Mouse (Mus musculus) ES-E14 (cell line): Measurements from ENCODE around the gene Ddx52. TPM values are rescaled to one million over a fixed set of nuclear protein-coding genes. Genes with fewer than 3 reads are reported as not detected.

Experiments used
- DNase-seq: peaks from one replicate; pipeline ENCODE4 v3.0.0-alpha.2; 2013; ENCODE audit warnings: low read depth, low spot score
- H3K27ac ChIP-seq: 2 replicates; pipeline ENCODE4 v1.5.1; 2012; ENCODE audit warnings: low read depth, mild to moderate bottlenecking, low read length, moderate library complexity, mixed read lengths; ENCODE audit not compliant: poor library complexity, insufficient read depth, severe bottlenecking
- H3K36me3 ChIP-seq: 2 replicates; pipeline ENCODE4 v1.6.1; 2012; ENCODE audit warnings: mild to moderate bottlenecking, low read length, moderate library complexity, mixed read lengths; ENCODE audit not compliant: control insufficient read depth, poor library complexity, insufficient read depth, severe bottlenecking
- H3K4me1 ChIP-seq, 2 experiments: fragments of 150-350 bp in 1 of 2; sonication (generic) in 1 of 2; 2 replicates each; pipeline ENCODE4 v1.6.1; 2012; ENCODE audit warnings: low read length in 2 of 2, mild to moderate bottlenecking in 1 of 2, mixed read lengths in 1 of 2; ENCODE audit not compliant: control insufficient read depth in 2 of 2, insufficient read depth in 2 of 2, poor library complexity in 1 of 2
- H3K4me3 ChIP-seq, 2 experiments: fragments of 150-350 bp in 1 of 2; sonication (generic) in 1 of 2; 2 replicates each; pipeline ENCODE4 v1.5.1; 2012; ENCODE audit warnings: low read length in 2 of 2, low read depth in 1 of 2, mild to moderate bottlenecking in 1 of 2, mixed read lengths in 1 of 2; ENCODE audit not compliant: insufficient read depth in 1 of 2, poor library complexity in 1 of 2, severe bottlenecking in 1 of 2
- H3K9ac ChIP-seq: 2 replicates; pipeline ENCODE4 v1.6.1; 2012; ENCODE audit warnings: low read depth, mild to moderate bottlenecking, low read length, mixed read lengths; ENCODE audit not compliant: poor library complexity, insufficient read depth, severe bottlenecking
- H3K9me3 ChIP-seq: fragments of 150-350 bp; sonication (generic); 2 replicates; pipeline ENCODE4 v1.6.1; 2012; ENCODE audit warnings: low read depth, mild to moderate bottlenecking, low read length; ENCODE audit not compliant: control insufficient read depth, insufficient read depth
- CHD2 ChIP-seq: IDR thresholded peaks from 2 replicates; pipeline ENCODE4 v1.6.1; 2014; ENCODE audit warnings: mild to moderate bottlenecking, low read depth, low read length, inconsistent platforms
- HCFC1 ChIP-seq: IDR thresholded peaks from 2 replicates; pipeline ENCODE4 v1.6.1; 2012; ENCODE audit warnings: low read length, inconsistent platforms, borderline replicate concordance; ENCODE audit not compliant: insufficient read depth
- MAFK ChIP-seq: IDR thresholded peaks from 2 replicates; pipeline ENCODE4 v1.6.1; 2014; ENCODE audit warnings: mild to moderate bottlenecking, low read depth, low read length, inconsistent platforms; ENCODE audit not compliant: insufficient read depth
- ZC3H11A ChIP-seq: IDR thresholded peaks from 2 replicates; pipeline ENCODE4 v1.6.1; 2012; ENCODE audit warnings: low read depth, mild to moderate bottlenecking, inconsistent platforms, low read length, borderline replicate concordance
- ZNF384 ChIP-seq: IDR thresholded peaks from 2 replicates; pipeline ENCODE4 v1.6.1; 2012; ENCODE audit warnings: low read depth, low read length, inconsistent platforms
- in situ Hi-C, 2 experiments: fragments of 600-800 bp; cut with MboI; formaldehyde crosslinking; loops; one replicate each; pipeline ENCODE4 v1.15.1; 2025; ENCODE audit warnings: low sequenced_read_pairs in 2 of 2, inconsistent platforms in 1 of 2; ENCODE audit not compliant: unreplicated experiment in 2 of 2
- total RNA-seq: library from RNA; depleted of rRNA; stranded (reverse); fragments of 300-350 nt; gene quantifications from 2 replicates; pipeline ENCODE4 v1.2.3, GENCODE M21; 2012

Ddx52 gene
- total RNA-seq, 1 experiment: 44.1 TPM

- H3K9me3 ChIP-seq: no peaks in the 10 kb centered on the region
- TF ChIP-seq MAFK (no peak), HCFC1 (no peak), ZC3H11A (no peak), CHD2 (no peak), ZNF384 (no peak)
- no peak overlapping the region for H3K9ac ChIP-seq
- peaks cover 2% of the 10 kb centered on the region; the same call in 1 of the 2 replicates for H3K36me3 ChIP-seq
- peaks cover 2 to 4% of the 10 kb centered on the region in 2 experiments; a peak in 2 of 4 replicates for H3K4me1 ChIP-seq
- no peak for DNase-seq
- H3K27ac ChIP-seq: no peak overlapping the region
- no peak overlapping the region for H3K4me3 ChIP-seq
- in situ Hi-C loops: no loop called here
Measured at GRCm38 (mm10) chr11:83997171-83997868, 55.5 kb downstream of the Ddx52 start.

DNA sequence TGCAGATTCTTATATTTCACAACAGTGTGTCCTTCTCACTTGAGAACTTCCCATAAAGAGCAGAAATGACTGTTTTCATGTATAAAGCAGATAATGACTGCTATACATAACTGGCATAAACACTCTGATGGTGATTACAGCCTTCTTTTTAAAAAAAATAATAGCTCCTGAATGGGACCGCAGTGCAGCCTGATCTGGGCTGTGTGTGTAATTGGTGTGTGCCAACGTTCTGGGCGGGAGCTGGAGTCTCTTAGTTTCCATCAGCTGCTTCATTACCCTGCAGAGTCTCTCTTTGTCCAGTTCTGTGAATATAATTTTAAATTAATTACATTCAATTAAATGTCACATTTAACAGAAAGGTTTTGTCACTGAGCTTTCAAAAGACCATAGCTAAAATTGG, 57.1 kb downstream of the Ddx52 start:
- Histone ChIP-seq H3K9ac (no peak overlapping the region), H3K36me3 (peaks cover 6% of the 10 kb centered on the region; the same call in 1 of the 2 replicates), H3K27ac (no peak overlapping the region), H3K9me3 (no peaks in the 10 kb centered on the region), H3K4me1 (peaks cover 2% of the 10 kb centered on the region in 2 experiments; a peak in 2 of 4 replicates), H3K4me3 (no peak overlapping the region)
- DNase-seq: no peak
- in situ Hi-C loops: no loop called here
- TF ChIP-seq HCFC1: no peak

DNA sequence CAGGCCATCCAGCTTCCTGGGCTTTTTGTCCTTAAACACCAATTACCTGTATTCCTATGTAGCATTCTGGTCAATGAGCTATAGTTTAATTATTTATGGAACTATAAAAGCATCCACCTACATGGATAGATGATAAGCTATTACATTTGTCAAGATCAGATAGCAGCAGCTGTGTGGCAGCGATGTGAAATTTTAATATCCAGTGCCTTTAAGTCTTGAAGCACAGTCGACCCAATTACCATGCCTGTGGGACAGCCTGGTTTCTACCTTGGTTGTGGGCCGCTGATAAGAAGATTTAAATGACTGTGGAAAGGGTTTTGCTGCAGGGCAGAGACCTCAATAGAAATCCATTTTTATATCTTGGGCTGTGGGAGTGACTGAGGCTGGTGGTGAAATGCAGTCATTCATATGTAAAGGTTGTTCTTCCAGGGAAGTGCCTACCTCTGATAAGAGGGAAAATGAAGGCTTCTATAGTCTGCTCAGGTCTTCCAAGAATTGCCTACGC, 57.6 kb downstream of the Ddx52 start:
- Histone ChIP-seq H3K4me1 (peaks cover 0 to 2% of the 10 kb centered on the region in 2 experiments; a peak in 1 of 4 replicates), H3K9ac (no peak overlapping the region), H3K36me3 (peaks cover 6% of the 10 kb centered on the region; the same call in 1 of the 2 replicates), H3K27ac (no peak overlapping the region), H3K4me3 (no peak overlapping the region), H3K9me3 (no peaks in the 10 kb centered on the region)
- no peak for TF ChIP-seq CHD2
- no peak for DNase-seq
- in situ Hi-C loops: no loop called here

DNA sequence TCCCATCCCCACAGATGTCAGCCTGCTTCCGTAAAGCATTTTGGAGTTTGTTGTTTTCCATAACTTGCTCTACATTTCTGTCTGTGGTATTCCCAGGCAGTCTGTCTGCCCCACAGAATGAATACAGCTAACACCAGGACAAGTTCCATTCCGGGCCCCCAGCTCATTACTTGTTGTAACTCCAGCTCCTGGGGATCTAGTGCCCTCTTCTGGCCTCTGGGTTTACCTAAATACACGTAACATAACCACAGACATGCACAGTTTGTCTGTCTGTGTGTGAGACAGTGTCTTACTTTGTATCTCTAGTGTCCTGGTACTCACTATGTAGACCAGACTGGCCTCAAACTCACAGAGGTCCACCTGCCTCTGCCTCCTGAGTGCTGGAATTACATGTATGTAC, 59.4 kb downstream of the Ddx52 start:
- in situ Hi-C loops: no loop called here
- DNase-seq: peak; percentile 29
- H3K36me3 ChIP-seq: peaks cover 4% of the 10 kb centered on the region; the same call in 1 of the 2 replicates
- no peak overlapping the region for H3K4me3 ChIP-seq
- no peaks in the 10 kb centered on the region for H3K9me3 ChIP-seq
- TF ChIP-seq HCFC1 (no peak), MAFK (no peak), ZNF384 (no peak), ZC3H11A (no peak)
- H3K4me1 ChIP-seq: no peaks in the 10 kb centered on the region
- no peak overlapping the region for H3K27ac ChIP-seq
- no peak overlapping the region for H3K9ac ChIP-seq

DNA sequence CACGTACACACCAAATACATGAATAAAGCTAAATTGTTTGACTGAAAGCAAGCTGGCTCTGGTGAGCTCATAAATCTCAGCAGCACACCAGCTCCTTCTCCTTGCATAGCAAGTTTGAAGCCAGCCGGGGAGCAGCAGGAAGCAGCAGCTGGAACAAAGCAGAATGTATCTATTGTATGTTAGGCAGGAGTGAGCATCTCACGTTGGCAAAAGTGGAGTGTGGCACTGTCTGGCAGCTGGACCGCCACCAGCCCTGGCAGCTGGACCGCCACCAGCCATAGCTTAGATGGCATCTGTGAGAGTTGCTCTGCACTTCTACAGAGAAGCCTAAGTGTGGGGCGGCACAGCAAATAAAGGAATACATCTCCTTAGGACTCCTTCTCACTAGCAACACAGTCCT, 62.1 kb downstream of the Ddx52 start:
- DNase-seq: no peak
- TF ChIP-seq ZNF384: no peak
- no peak for TF ChIP-seq MAFK
- no peak for TF ChIP-seq CHD2
- H3K27ac ChIP-seq: no peak overlapping the region
- no peaks in the 10 kb centered on the region for H3K9me3 ChIP-seq
- H3K9ac ChIP-seq: no peak overlapping the region
- in situ Hi-C loops: no loop called here
- no peak overlapping the region for H3K4me3 ChIP-seq
- H3K36me3 ChIP-seq: peaks cover 7% of the 10 kb centered on the region; the same call in 1 of the 2 replicates
- no peaks in the 10 kb centered on the region for H3K4me1 ChIP-seq
